15 mouse cellular contexts compared by ENCODE assay signal in genomic region chr5:112629656-112630055, GRCm38 (mm10). TPM values are rescaled to one million over a fixed set of nuclear protein-coding genes. Genes with fewer than 3 reads are reported as not detected.
"Had no signal": no experiment of that assay in that cellular context is flagged by ENCODE, and none has a peak within 500 bp of the region (broad histone marks: within the 10 kb centered on the region; RNA-seq: fewer than 3 reads in every experiment).

No protein-coding gene starts in this region.

- H3K4me3 ChIP-seq: left cerebral cortex, adult 2 months; limb, embryonic 10.5 days; liver, embryonic 15.5 days; megakaryocyte, embryonic 14.5 days; midbrain, embryonic 12.5 days; myocyte; neural tube, embryonic 15.5 days had no signal

- H3K36me3 ChIP-seq: limb, embryonic 10.5 days; liver, embryonic 15.5 days; midbrain, embryonic 12.5 days; neural tube, embryonic 15.5 days had no signal

- DNase-seq: kidney, adult 8-10 months; kidney, postnatal 25 days; right cerebral cortex, adult 18-20 months; right cerebral cortex, postnatal 25 days; thymus, postnatal 36 days had no signal

- H3K9me3 ChIP-seq: limb, embryonic 10.5 days; liver, embryonic 15.5 days; midbrain, embryonic 12.5 days; neural tube, embryonic 15.5 days had no signal

- H3K27me3 ChIP-seq: liver, embryonic 15.5 days; neural tube, embryonic 15.5 days had no signal

- ATAC-seq: intestine, postnatal 0 days had no signal

- H3K9ac ChIP-seq: liver, embryonic 15.5 days; midbrain, embryonic 12.5 days; neural tube, embryonic 15.5 days had no signal

- H3K27ac ChIP-seq: left cerebral cortex, adult 2 months; limb, embryonic 10.5 days; liver, embryonic 15.5 days; macrophage; midbrain, embryonic 12.5 days; neural tube, embryonic 15.5 days had no signal

- H3K4me1 ChIP-seq: liver, embryonic 15.5 days; megakaryocyte, embryonic 14.5 days had no signal

- H3K4me2 ChIP-seq: liver, embryonic 11.5 days; liver, embryonic 15.5 days; midbrain, embryonic 12.5 days; neural tube, embryonic 15.5 days had no signal

RNA-seq across cellular contexts. Expression of gene Sez6l, which starts 52.7 kb away (rescaled TPM):
- polyA plus RNA-seq: macrophage, myocyte had no signal
